10 mouse cellular contexts compared by ENCODE assay signal in genomic region chr16:42152640-42153039, GRCm38 (mm10).
DNase-seq lines count a peak whose midpoint lies in the region; ATAC-seq lines count a peak whose summit lies in the region.
"Had no signal": no experiment of that assay in that cellular context is flagged by ENCODE, and none has a peak within 500 bp of the region (broad histone marks: within the 10 kb centered on the region; RNA-seq: fewer than 3 reads in every experiment).

No protein-coding gene starts in this region.

- peak; percentile 55 for DNase-seq in hindbrain, embryonic 10.5 days (ENCODE audit: low spot score)
- peak; percentile 34 for DNase-seq in neural tube, embryonic 10.5 days (ENCODE audit: extremely low spot score, low spot score)
- peak; percentile 29 for DNase-seq in yolk sac, embryonic 10.5 days (ENCODE audit: low spot score)
- no peak for DNase-seq in adrenal gland, adult 2 months
- DNase-seq in adrenal gland, postnatal 4 days (ENCODE audit: low spot score in 2 of 2), result no peak
- DNase-seq: cerebellum, adult 18-20 months had no signal

- no peak overlapping the region for H3K4me3 ChIP-seq in hindbrain, embryonic 10.5 days
- no peak overlapping the region for H3K4me3 ChIP-seq in hindbrain, embryonic 13.5 days
- H3K4me3 ChIP-seq in neural tube, embryonic 15.5 days (replicated peaks), result no peak overlapping the region
- H3K4me3 ChIP-seq in intestine, embryonic 15.5 days (replicated peaks), result no peak overlapping the region
- H3K4me3 ChIP-seq: forebrain, embryonic 13.5 days had no signal

- no peak overlapping the region for H3K4me2 ChIP-seq in hindbrain, embryonic 13.5 days
- H3K4me2 ChIP-seq in neural tube, embryonic 15.5 days, result no peak overlapping the region
- H3K4me2 ChIP-seq in intestine, embryonic 15.5 days (replicated peaks), result peak overlapping the region; percentile 36
- H3K4me2 ChIP-seq: forebrain, embryonic 13.5 days had no signal

- no peak overlapping the region for H3K9ac ChIP-seq in hindbrain, embryonic 13.5 days
- no peak overlapping the region for H3K9ac ChIP-seq in neural tube, embryonic 15.5 days (replicated peaks)
- H3K9ac ChIP-seq in intestine, embryonic 15.5 days, result no peak overlapping the region
- H3K9ac ChIP-seq: forebrain, embryonic 13.5 days had no signal

- 42% methylated on average over 8 of the region's 8 CpGs for WGBS in hindbrain, embryonic 10.5 days
- WGBS in hindbrain, embryonic 13.5 days, result 42% methylated on average over 8 of the region's 8 CpGs
- WGBS in neural tube, embryonic 15.5 days, result 53% methylated on average over 8 of the region's 8 CpGs
- 20% methylated on average over 8 of the region's 8 CpGs for WGBS in intestine, embryonic 15.5 days

- ATAC-seq in hindbrain, embryonic 13.5 days (ENCODE audit: low FRiP score), result no peak
- no peak for ATAC-seq in neural tube, embryonic 15.5 days (ENCODE audit: low FRiP score)
- ATAC-seq in intestine, embryonic 15.5 days, result 0 out of 2 replicates have a peak, but pooled peaks have one; percentile 28
- ATAC-seq: forebrain, embryonic 13.5 days had no signal

- no peaks in the 10 kb centered on the region for H3K27me3 ChIP-seq in hindbrain, embryonic 10.5 days (ENCODE audit: insufficient read depth, poor library complexity, severe bottlenecking)
- H3K27me3 ChIP-seq in hindbrain, embryonic 13.5 days, result no peaks in the 10 kb centered on the region
- H3K27me3 ChIP-seq in neural tube, embryonic 15.5 days (replicated peaks), result no peaks in the 10 kb centered on the region
- no peaks in the 10 kb centered on the region for H3K27me3 ChIP-seq in intestine, embryonic 15.5 days (replicated peaks)
- H3K27me3 ChIP-seq: forebrain, embryonic 13.5 days had no signal

- H3K27ac ChIP-seq in hindbrain, embryonic 10.5 days, result peak overlapping the region; percentile 26; the same call in 1 of the 2 replicates
- no peak overlapping the region for H3K27ac ChIP-seq in hindbrain, embryonic 13.5 days
- H3K27ac ChIP-seq in neural tube, embryonic 15.5 days (replicated peaks), result no peak overlapping the region
- H3K27ac ChIP-seq in intestine, embryonic 15.5 days, result no peak overlapping the region
- H3K27ac ChIP-seq: forebrain, embryonic 13.5 days had no signal

- no peaks in the 10 kb centered on the region for H3K36me3 ChIP-seq in hindbrain, embryonic 10.5 days
- H3K36me3 ChIP-seq in hindbrain, embryonic 13.5 days, result no peaks in the 10 kb centered on the region
- no peaks in the 10 kb centered on the region for H3K36me3 ChIP-seq in neural tube, embryonic 15.5 days
- no peaks in the 10 kb centered on the region for H3K36me3 ChIP-seq in intestine, embryonic 15.5 days

- H3K4me1 ChIP-seq in hindbrain, embryonic 10.5 days (replicated peaks), result peaks cover 20% of the 10 kb centered on the region
- H3K4me1 ChIP-seq in hindbrain, embryonic 13.5 days (replicated peaks), result peaks cover 8% of the 10 kb centered on the region; the same call in 1 of the 2 replicates
- no peaks in the 10 kb centered on the region for H3K4me1 ChIP-seq in neural tube, embryonic 15.5 days
- H3K4me1 ChIP-seq in intestine, embryonic 15.5 days (replicated peaks), result no peaks in the 10 kb centered on the region

- H3K9me3 ChIP-seq in hindbrain, embryonic 10.5 days, result no peaks in the 10 kb centered on the region
- no peaks in the 10 kb centered on the region for H3K9me3 ChIP-seq in hindbrain, embryonic 13.5 days
- H3K9me3 ChIP-seq in neural tube, embryonic 15.5 days (replicated peaks), result no peaks in the 10 kb centered on the region
- no peaks in the 10 kb centered on the region for H3K9me3 ChIP-seq in intestine, embryonic 15.5 days
- H3K9me3 ChIP-seq: forebrain, embryonic 13.5 days had no signal

Comparison
In these comparisons a context has a peak if more than half of its experiments do, and no peak if none do; other contexts are left out.
1. DNase-seq: peak in hindbrain, embryonic 10.5 days (single experiment), neural tube, embryonic 10.5 days (single experiment) and yolk sac, embryonic 10.5 days (single experiment); none in adrenal gland, adult 2 months (single experiment) and adrenal gland, postnatal 4 days (0 of 2).